Comparison of ENCODE assay signal across 13 mouse cellular contexts in the genomic region with DNA sequence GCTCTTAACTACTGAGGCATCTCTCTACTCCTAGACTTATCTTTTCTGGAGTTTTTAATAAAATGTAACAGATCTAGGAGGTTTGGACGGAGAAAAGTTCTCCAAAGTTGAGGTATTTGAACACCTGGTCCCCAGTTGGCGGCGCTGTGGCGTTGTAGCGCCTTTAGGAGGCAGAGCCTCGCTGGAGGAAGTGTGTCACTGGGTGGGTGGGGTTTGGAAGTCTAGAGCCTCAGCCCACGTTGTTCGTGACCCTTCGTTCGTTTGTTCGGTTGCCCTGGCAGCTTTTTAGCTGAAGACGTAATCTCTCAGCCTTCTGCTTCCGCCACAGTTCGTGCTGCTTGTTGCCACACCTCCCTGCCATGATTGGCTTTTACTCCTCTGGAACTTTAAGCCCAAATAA. TPM values are rescaled to one million over a fixed set of nuclear protein-coding genes. Genes with fewer than 3 reads are reported as not detected.
A peak's percentile ranks its signal among the peaks of the same experiment; 100 is the strongest.
DNase-seq lines count a peak whose midpoint lies in the region; ATAC-seq lines count a peak whose summit lies in the region.
"Had no signal": no experiment of that assay in that cellular context is flagged by ENCODE, and none has a peak within 500 bp of the region (broad histone marks: within the 10 kb centered on the region; RNA-seq: fewer than 3 reads in every experiment).

No protein-coding gene starts in this region.

- peak; percentile 46 for DNase-seq in thymus, postnatal 14 days
- no peak for DNase-seq in thymus, postnatal 25 days
- no peak for DNase-seq in forebrain, embryonic 14.5 days (ENCODE audit: low spot score)
- DNase-seq in left cerebral cortex, adult 11 months (ENCODE audit: low spot score): no peak
- DNase-seq: adrenal gland, postnatal 10 days; cerebellum, adult 18-20 months; kidney, adult 8-10 months; layer of hippocampus, adult 9-11 months had no signal

- 82% methylated on average over 14 of the region's 14 CpGs for WGBS in forebrain, embryonic 14.5 days

- no peaks in the 10 kb centered on the region for H3K4me1 ChIP-seq in forebrain, embryonic 14.5 days (ENCODE audit: control insufficient read depth, insufficient read depth, low read length)

- H3K36me3 ChIP-seq in forebrain, embryonic 14.5 days (ENCODE audit: control insufficient read depth, insufficient read depth, low read length): no peaks in the 10 kb centered on the region
- H3K36me3 ChIP-seq: heart, embryonic 13.5 days; hindbrain, embryonic 12.5 days had no signal

- H3K4me2 ChIP-seq in forebrain, embryonic 14.5 days (ENCODE audit: low read length): no peak overlapping the region
- H3K4me2 ChIP-seq: heart, embryonic 13.5 days; hindbrain, embryonic 12.5 days had no signal

- H3K4me3 ChIP-seq in forebrain, embryonic 14.5 days (ENCODE audit: low read depth, low read length): no peak overlapping the region
- H3K4me3 ChIP-seq: heart, embryonic 13.5 days; hindbrain, embryonic 12.5 days had no signal

- H3K27ac ChIP-seq in forebrain, embryonic 14.5 days (ENCODE audit: low read depth, low read length): no peak overlapping the region
- H3K27ac ChIP-seq: heart, embryonic 13.5 days; hindbrain, embryonic 12.5 days had no signal

- H3K9me3 ChIP-seq in forebrain, embryonic 14.5 days (replicated peaks; ENCODE audit: control insufficient read depth, low read length): no peaks in the 10 kb centered on the region
- H3K9me3 ChIP-seq: heart, embryonic 13.5 days; hindbrain, embryonic 12.5 days had no signal

- H3K9ac ChIP-seq in forebrain, embryonic 14.5 days (ENCODE audit: low read length): no peak overlapping the region
- H3K9ac ChIP-seq: heart, embryonic 13.5 days; hindbrain, embryonic 12.5 days had no signal

- ATAC-seq in activated CD4-positive, CD25-positive, alpha-beta regulatory T cell, adult 4 months: peak; percentile 46
- peak; percentile 31; the same call in 1 of the 2 replicates for ATAC-seq in megakaryocyte, adult 5-6 weeks (ENCODE audit: poor library complexity, severe bottlenecking)
- no peak for ATAC-seq in forebrain, embryonic 14.5 days
- no peak for ATAC-seq in monocyte, adult 5-6 weeks (replicated peaks; ENCODE audit: insufficient number of reproducible peaks, low FRiP score, low TSS enrichment, poor library complexity, severe bottlenecking)

- no peaks in the 10 kb centered on the region for H3K27me3 ChIP-seq in forebrain, embryonic 14.5 days (replicated peaks; ENCODE audit: control insufficient read depth, insufficient read depth, low read length)
- H3K27me3 ChIP-seq: hindbrain, embryonic 12.5 days had no signal

RNA-seq across cellular contexts. Expression of a gene that starts 58.6 kb away (rescaled TPM):
- polyA plus RNA-seq in activated CD4-positive, CD25-positive, alpha-beta regulatory T cell, adult 4 months (2017; shearing (Covaris generic)): 1 to 10 TPM; 1.7 to 3.1 TPM
- 1.4 and 2.1 TPM in 2 replicates for total RNA-seq in megakaryocyte, adult 5-6 weeks (2015)
- total RNA-seq in megakaryocyte, adult 5-6 weeks (2017): 0.77 and 2.0 TPM in 2 replicates
- 1.8 and 2.2 TPM in 2 replicates for polyA plus RNA-seq in forebrain, embryonic 14.5 days (2014; fragmentation: Nextera tagmentation; extraction: Ambion mirVana)
- 0.21 to 0.68 TPM in 2 of 3 replicates, not detected in the other for total RNA-seq in monocyte, adult 5-6 weeks (2017)

Comparison
In these comparisons a context has a peak if more than half of its experiments do, and no peak if none do; other contexts are left out.
1. ATAC-seq: peak in activated CD4-positive, CD25-positive, alpha-beta regulatory T cell, adult 4 months (single experiment) and megakaryocyte, adult 5-6 weeks (single experiment); none in forebrain, embryonic 14.5 days (single experiment) and monocyte, adult 5-6 weeks (single experiment).